Mouse (Mus musculus) liver, postnatal 0 days (tissue): Measurements from ENCODE around the gene Rps6kb1.

Experiments
- CTCF ChIP-seq: sonication (generic); IDR thresholded peaks from 2 replicates; pipeline ENCODE4 v1.5.1; 2016; ENCODE audit warnings: antibody characterized with exemption, low read depth
- EP300 ChIP-seq: IDR thresholded peaks from 2 replicates; pipeline ENCODE4 v1.6.1; 2016; ENCODE audit warnings: antibody characterized with exemption, low read depth, mild to moderate bottlenecking

DNA sequence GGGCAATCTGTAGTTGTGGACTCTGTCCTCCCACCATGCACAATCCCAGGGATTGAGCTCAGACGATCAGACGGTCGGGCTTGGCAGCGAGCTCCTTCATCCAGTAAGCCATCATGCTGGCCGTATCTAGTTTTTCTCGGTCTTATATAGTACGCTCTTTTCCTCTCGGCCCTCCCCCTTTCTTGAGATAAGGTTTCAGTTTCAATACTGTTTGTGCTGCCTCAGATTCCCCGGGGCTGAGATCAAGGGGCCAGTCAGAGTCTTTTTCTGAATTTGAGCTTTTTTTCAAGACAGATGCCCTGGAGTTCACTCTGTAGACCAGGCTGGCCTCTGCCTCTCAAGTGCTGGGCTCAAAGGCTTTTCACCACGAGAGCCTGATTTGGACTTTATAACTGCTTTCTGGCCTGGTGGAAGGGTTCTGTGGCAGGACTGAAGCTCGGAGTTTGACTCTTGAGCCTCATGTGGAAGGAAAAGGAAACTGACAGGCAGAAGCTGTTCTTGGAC is 36.7 kb upstream of the Rps6kb1 start:
- TF ChIP-seq CTCF = no peak
- TF ChIP-seq EP300 = peak; percentile 18; the same call in 1 of the 2 replicates
